ENCODE assay signal across 42 mouse cellular contexts in genomic region chr1:107025886-107026285, GRCm38 (mm10). TPM values are rescaled to one million over a fixed set of nuclear protein-coding genes. Genes with fewer than 3 reads are reported as not detected.
"Had no signal": no experiment of that assay in that cellular context is flagged by ENCODE, and none has a peak within 500 bp of the region (broad histone marks: within the 10 kb centered on the region; RNA-seq: fewer than 3 reads in every experiment).

No protein-coding gene starts in this region.

- ATAC-seq: hindbrain, postnatal 0 days; intestine, embryonic 15.5 days; liver, embryonic 12.5 days had no signal

- DNase-seq: gastrocnemius, postnatal 14 days; gastrocnemius, postnatal 36 days; heart, adult 18-20 months; heart, postnatal 14 days; heart, postnatal 36 days; kidney, adult 11 months; kidney, adult 2 months; kidney, adult 9 months; kidney, postnatal 14 days; kidney, postnatal 36 days; layer of hippocampus, adult 9-11 months; layer of hippocampus, postnatal 36 days; left cerebral cortex, postnatal 4 days had no signal

RNA-seq across cellular contexts. Expression of gene Serpinb3a, which starts 26.2 kb away (rescaled TPM):
- total RNA-seq: gastrocnemius, adult 18-20 months; gastrocnemius, adult 8-10 months; gastrocnemius, postnatal 14 days; gastrocnemius, postnatal 36 days; heart, adult 18-20 months; heart, adult 8-10 months; heart, postnatal 14 days; heart, postnatal 36 days; hematopoietic stem cell, adult 5-6 weeks; hindbrain, postnatal 0 days; layer of hippocampus, adult 18-20 months; layer of hippocampus, adult 8-10 months; layer of hippocampus, postnatal 14 days; layer of hippocampus, postnatal 36 days; left cerebral cortex, adult 18-20 months; left cerebral cortex, adult 8-10 months; left cerebral cortex, postnatal 10 days; left cerebral cortex, postnatal 25 days; left cerebral cortex, postnatal 4 days; liver, adult 2 months had no signal
- polyA plus RNA-seq: gonadal fat pad, adult 2 months; heart, embryonic 10.5 days; heart, embryonic 13.5 days; heart, embryonic 15.5 days; heart, postnatal 0 days; hindbrain, embryonic 11.5 days; hindbrain, embryonic 13.5 days; hindbrain, embryonic 15.5 days; hindbrain, postnatal 0 days; intestine, embryonic 15.5 days; kidney, adult 2 months; kidney, embryonic 15.5 days; kidney, postnatal 0 days; large intestine, adult 2 months; limb, embryonic 11.5 days; liver, adult 2 months; liver, embryonic 12.5 days; liver, embryonic 14.5 days had no signal

RNA-seq across cellular contexts. Expression of gene Serpinb13, which starts 45.1 kb away (rescaled TPM):
- total RNA-seq: gastrocnemius, adult 18-20 months; gastrocnemius, adult 8-10 months; gastrocnemius, postnatal 14 days; gastrocnemius, postnatal 36 days; heart, adult 18-20 months; heart, adult 8-10 months; heart, postnatal 14 days; heart, postnatal 36 days; hematopoietic stem cell, adult 5-6 weeks; hindbrain, postnatal 0 days; layer of hippocampus, adult 18-20 months; layer of hippocampus, adult 8-10 months; layer of hippocampus, postnatal 14 days; layer of hippocampus, postnatal 36 days; left cerebral cortex, adult 18-20 months; left cerebral cortex, adult 8-10 months; left cerebral cortex, postnatal 10 days; left cerebral cortex, postnatal 25 days; left cerebral cortex, postnatal 4 days; liver, adult 2 months had no signal
- polyA plus RNA-seq: gonadal fat pad, adult 2 months; heart, embryonic 10.5 days; heart, embryonic 13.5 days; heart, embryonic 15.5 days; heart, postnatal 0 days; hindbrain, embryonic 11.5 days; hindbrain, embryonic 13.5 days; hindbrain, embryonic 15.5 days; hindbrain, postnatal 0 days; intestine, embryonic 15.5 days; kidney, adult 2 months; kidney, embryonic 15.5 days; kidney, postnatal 0 days; large intestine, adult 2 months; limb, embryonic 11.5 days; limb, embryonic 13.5 days; liver, adult 2 months; liver, embryonic 12.5 days; liver, embryonic 14.5 days had no signal

RNA-seq across cellular contexts. Expression of gene Serpinb3d, which starts 57.4 kb away (rescaled TPM):
- total RNA-seq: gastrocnemius, adult 18-20 months; gastrocnemius, adult 8-10 months; gastrocnemius, postnatal 14 days; gastrocnemius, postnatal 36 days; heart, adult 18-20 months; heart, adult 8-10 months; heart, postnatal 14 days; heart, postnatal 36 days; hematopoietic stem cell, adult 5-6 weeks; hindbrain, postnatal 0 days; layer of hippocampus, adult 18-20 months; layer of hippocampus, adult 8-10 months; layer of hippocampus, postnatal 14 days; layer of hippocampus, postnatal 36 days; left cerebral cortex, adult 18-20 months; left cerebral cortex, adult 8-10 months; left cerebral cortex, postnatal 10 days; left cerebral cortex, postnatal 25 days; left cerebral cortex, postnatal 4 days; liver, adult 2 months had no signal
- polyA plus RNA-seq: gonadal fat pad, adult 2 months; heart, embryonic 10.5 days; heart, embryonic 13.5 days; heart, embryonic 15.5 days; heart, postnatal 0 days; hindbrain, embryonic 11.5 days; hindbrain, embryonic 13.5 days; hindbrain, embryonic 15.5 days; hindbrain, postnatal 0 days; intestine, embryonic 15.5 days; kidney, adult 2 months; kidney, embryonic 15.5 days; kidney, postnatal 0 days; large intestine, adult 2 months; limb, embryonic 11.5 days; limb, embryonic 13.5 days; liver, adult 2 months; liver, embryonic 12.5 days; liver, embryonic 14.5 days had no signal
